9 mouse cellular contexts compared by ENCODE assay signal in the genomic region with DNA sequence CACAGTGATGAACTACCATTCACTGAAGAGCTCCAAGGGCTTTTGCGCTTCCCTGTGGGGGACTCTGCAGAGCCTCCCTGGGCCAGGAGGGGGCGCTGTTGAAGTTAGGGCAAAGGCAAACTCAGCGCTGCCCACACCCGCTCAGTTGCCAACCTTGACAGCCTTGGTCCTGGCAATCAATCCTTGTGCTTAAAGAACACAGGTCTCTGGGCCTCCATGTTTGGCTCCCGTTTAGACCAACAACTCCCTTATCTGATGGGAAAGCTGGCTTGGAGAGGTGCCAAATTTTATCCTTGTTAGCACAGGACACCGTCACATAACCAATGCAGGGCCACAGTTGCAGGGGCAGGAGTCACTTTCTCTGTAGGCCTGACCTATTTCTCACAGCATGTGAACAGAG. TPM values are rescaled to one million over a fixed set of nuclear protein-coding genes. Genes with fewer than 3 reads are reported as not detected.
DNase-seq lines count a peak whose midpoint lies in the region; ATAC-seq and TF ChIP-seq lines count a peak whose summit lies in the region.
"Had no signal": no experiment of that assay in that cellular context is flagged by ENCODE, and none has a peak within 500 bp of the region (broad histone marks: within the 10 kb centered on the region; RNA-seq: fewer than 3 reads in every experiment).

No protein-coding gene starts in this region.

- H3K36me3 ChIP-seq in hindbrain, embryonic 11.5 days (ENCODE audit: control insufficient read depth, insufficient read depth, low read length), result no peaks in the 10 kb centered on the region
- no peaks in the 10 kb centered on the region for H3K36me3 ChIP-seq in hindbrain, embryonic 14.5 days (replicated peaks; ENCODE audit: control insufficient read depth, insufficient read depth)
- no peaks in the 10 kb centered on the region for H3K36me3 ChIP-seq in kidney, postnatal 0 days (ENCODE audit: insufficient read depth, low read length)
- no peaks in the 10 kb centered on the region for H3K36me3 ChIP-seq in stomach, embryonic 14.5 days (ENCODE audit: control insufficient read depth, insufficient read depth, low read length)
- H3K36me3 ChIP-seq in hindbrain, embryonic 10.5 days, result no peaks in the 10 kb centered on the region

- H3K9ac ChIP-seq in hindbrain, embryonic 11.5 days (ENCODE audit: low read depth, low read length), result no peak overlapping the region
- no peak overlapping the region for H3K9ac ChIP-seq in hindbrain, embryonic 14.5 days
- H3K9ac ChIP-seq in kidney, postnatal 0 days (ENCODE audit: low read depth, low read length), result no peak overlapping the region
- no peak overlapping the region for H3K9ac ChIP-seq in stomach, embryonic 14.5 days (replicated peaks; ENCODE audit: low read depth, low read length)

- peaks cover 42% of the 10 kb centered on the region for H3K27me3 ChIP-seq in hindbrain, embryonic 11.5 days (ENCODE audit: control insufficient read depth, insufficient read depth, low read length)
- peaks cover 52% of the 10 kb centered on the region for H3K27me3 ChIP-seq in hindbrain, embryonic 14.5 days (ENCODE audit: control insufficient read depth, insufficient read depth, low read length)
- peaks cover 24% of the 10 kb centered on the region for H3K27me3 ChIP-seq in kidney, postnatal 0 days (ENCODE audit: insufficient read depth, low read length)
- peaks cover 12% of the 10 kb centered on the region; the same call in 1 of the 2 replicates for H3K27me3 ChIP-seq in stomach, embryonic 14.5 days (ENCODE audit: control insufficient read depth, insufficient read depth, low read length)
- peaks cover 74% of the 10 kb centered on the region for H3K27me3 ChIP-seq in hindbrain, embryonic 10.5 days (ENCODE audit: insufficient read depth, poor library complexity, severe bottlenecking)

- no peak overlapping the region for H3K4me3 ChIP-seq in hindbrain, embryonic 11.5 days (ENCODE audit: low read depth, low read length)
- H3K4me3 ChIP-seq in hindbrain, embryonic 14.5 days (replicated peaks; ENCODE audit: low read length), result no peak overlapping the region
- no peak overlapping the region for H3K4me3 ChIP-seq in kidney, postnatal 0 days (replicated peaks; ENCODE audit: low read depth, low read length)
- no peak overlapping the region for H3K4me3 ChIP-seq in stomach, embryonic 14.5 days (ENCODE audit: low read depth, low read length)
- no peak overlapping the region for H3K4me3 ChIP-seq in hindbrain, embryonic 10.5 days
- H3K4me3 ChIP-seq: myocyte had no signal

- H3K4me2 ChIP-seq in hindbrain, embryonic 11.5 days (replicated peaks; ENCODE audit: low read depth, low read length), result no peak overlapping the region
- H3K4me2 ChIP-seq in hindbrain, embryonic 14.5 days (replicated peaks), result no peak overlapping the region
- H3K4me2 ChIP-seq in kidney, postnatal 0 days (ENCODE audit: low read length), result no peak overlapping the region
- H3K4me2 ChIP-seq in stomach, embryonic 14.5 days (replicated peaks; ENCODE audit: low read depth, low read length), result no peak overlapping the region

- DNase-seq in hindbrain, embryonic 11.5 days (ENCODE audit: low spot score), result peak; percentile 35
- no peak for DNase-seq in hindbrain, embryonic 14.5 days (ENCODE audit: low spot score)
- DNase-seq in R1 (ENCODE audit: low read depth, low spot score), result peak; percentile 55
- no peak for DNase-seq in kidney, postnatal 0 days (ENCODE audit: low spot score)
- no peak for DNase-seq in layer of hippocampus, adult 8-10 months (ENCODE audit: low spot score in 2 of 2)
- DNase-seq in left cerebral cortex, adult 11 months (ENCODE audit: low spot score), result no peak
- DNase-seq in hindbrain, embryonic 10.5 days (ENCODE audit: low spot score), result no peak

- ATAC-seq in hindbrain, embryonic 11.5 days (ENCODE audit: low FRiP score), result no peak
- ATAC-seq in hindbrain, embryonic 14.5 days (ENCODE audit: low FRiP score), result no peak
- no peak for ATAC-seq in kidney, postnatal 0 days (replicated peaks; ENCODE audit: low FRiP score, low read depth)
- peak; percentile 67; the same call in 1 of the 2 replicates for ATAC-seq in stomach, embryonic 14.5 days (ENCODE audit: insufficient number of reproducible peaks, insufficient read depth, low FRiP score, low read depth)

- H3K9me3 ChIP-seq in hindbrain, embryonic 11.5 days (ENCODE audit: control insufficient read depth, low read length), result no peaks in the 10 kb centered on the region
- H3K9me3 ChIP-seq in hindbrain, embryonic 14.5 days (ENCODE audit: control insufficient read depth, low read length), result no peaks in the 10 kb centered on the region
- H3K9me3 ChIP-seq in kidney, postnatal 0 days (replicated peaks; ENCODE audit: low read length), result no peaks in the 10 kb centered on the region
- no peaks in the 10 kb centered on the region for H3K9me3 ChIP-seq in stomach, embryonic 14.5 days (ENCODE audit: control insufficient read depth, low read depth, low read length)
- H3K9me3 ChIP-seq in hindbrain, embryonic 10.5 days, result no peaks in the 10 kb centered on the region

- H3K4me1 ChIP-seq in hindbrain, embryonic 11.5 days (replicated peaks; ENCODE audit: control insufficient read depth, insufficient read depth, low read length), result peaks cover 9% of the 10 kb centered on the region
- peaks cover 11% of the 10 kb centered on the region; the same call in 1 of the 2 replicates for H3K4me1 ChIP-seq in hindbrain, embryonic 14.5 days (replicated peaks; ENCODE audit: control insufficient read depth, insufficient read depth, low read length)
- peaks cover 12% of the 10 kb centered on the region for H3K4me1 ChIP-seq in kidney, postnatal 0 days (replicated peaks; ENCODE audit: insufficient read depth, low read length)
- peaks cover 21% of the 10 kb centered on the region; the same call in 1 of the 2 replicates for H3K4me1 ChIP-seq in stomach, embryonic 14.5 days (ENCODE audit: control insufficient read depth, insufficient read depth, low read length)
- H3K4me1 ChIP-seq in hindbrain, embryonic 10.5 days (replicated peaks), result peaks cover 31% of the 10 kb centered on the region

- 68% methylated on average over 6 of the region's 6 CpGs for WGBS in hindbrain, embryonic 11.5 days
- WGBS in hindbrain, embryonic 14.5 days, result 66% methylated on average over 6 of the region's 6 CpGs
- 63% methylated on average over 6 of the region's 6 CpGs for WGBS in kidney, postnatal 0 days
- 55% methylated on average over 6 of the region's 6 CpGs for WGBS in stomach, embryonic 14.5 days
- WGBS in hindbrain, embryonic 10.5 days, result 73% methylated on average over 6 of the region's 6 CpGs

- peak; percentile 47 for TF ChIP-seq CTCF in kidney, postnatal 0 days (IDR thresholded peaks at IDR 0.05; ENCODE audit: low read depth)

- no peak overlapping the region for H3K27ac ChIP-seq in hindbrain, embryonic 11.5 days (ENCODE audit: low read depth, low read length)
- H3K27ac ChIP-seq in hindbrain, embryonic 14.5 days, result no peak overlapping the region
- H3K27ac ChIP-seq in kidney, postnatal 0 days, result no peak overlapping the region
- H3K27ac ChIP-seq in stomach, embryonic 14.5 days (ENCODE audit: low read length), result peak overlapping the region; percentile 1; the same call in 1 of the 2 replicates
- no peak overlapping the region for H3K27ac ChIP-seq in hindbrain, embryonic 10.5 days

RNA-seq across cellular contexts. Expression of gene Gm45623, which starts 2.2 kb away (rescaled TPM):
- polyA plus RNA-seq in hindbrain, embryonic 11.5 days (2014; fragmentation: Nextera tagmentation; extraction: Ambion mirVana), result not detected in 2 replicates
- 2.8 and 2.9 TPM in 2 replicates for polyA plus RNA-seq in hindbrain, embryonic 14.5 days (2014; fragmentation: Nextera tagmentation; extraction: Ambion mirVana)
- polyA plus RNA-seq in kidney, postnatal 0 days (2015; fragmentation: Nextera tagmentation; extraction: Ambion mirVana), result not detected in 2 replicates
- 4.5 and 5.0 TPM in 2 replicates for polyA plus RNA-seq in stomach, embryonic 14.5 days (2014; fragmentation: Nextera tagmentation; extraction: Ambion mirVana)
- total RNA-seq in layer of hippocampus, adult 8-10 months (2022), result 1 to 10 TPM; 1.1 to 1.4 (median 1.2) TPM
- 0.21 TPM in 1 of 2 replicates, not detected in the other for polyA plus RNA-seq in hindbrain, embryonic 10.5 days (2016; fragmentation: Nextera tagmentation; extraction: Ambion mirVana)
- polyA plus RNA-seq: myocyte had no signal

RNA-seq across cellular contexts. Expression of gene Smad5, which starts 53.1 kb away (rescaled TPM):
- 47.8 and 50.9 TPM in 2 replicates for polyA plus RNA-seq in hindbrain, embryonic 11.5 days (2014; fragmentation: Nextera tagmentation; extraction: Ambion mirVana)
- polyA plus RNA-seq in hindbrain, embryonic 14.5 days (2014; fragmentation: Nextera tagmentation; extraction: Ambion mirVana), result 32.3 and 33.8 TPM in 2 replicates
- 23.9 and 26.3 TPM in 2 replicates for polyA plus RNA-seq in kidney, postnatal 0 days (2015; fragmentation: Nextera tagmentation; extraction: Ambion mirVana)
- 51.1 and 52.7 TPM in 2 replicates for polyA plus RNA-seq in stomach, embryonic 14.5 days (2014; fragmentation: Nextera tagmentation; extraction: Ambion mirVana)
- total RNA-seq in layer of hippocampus, adult 8-10 months (2022), result 10 to 100 TPM; 27.1 to 28.8 (median 27.7) TPM
- 31.4 and 34.4 TPM in 2 replicates for polyA plus RNA-seq in hindbrain, embryonic 10.5 days (2016; fragmentation: Nextera tagmentation; extraction: Ambion mirVana)

Comparison
In these comparisons a context has a peak if more than half of its experiments do, and no peak if none do; other contexts are left out.
1. DNase-seq: peak in hindbrain, embryonic 11.5 days (single experiment) and R1 (single experiment); none in hindbrain, embryonic 14.5 days (single experiment), kidney, postnatal 0 days (single experiment), layer of hippocampus, adult 8-10 months (0 of 2), left cerebral cortex, adult 11 months (single experiment) and hindbrain, embryonic 10.5 days (single experiment).